Mouse (Mus musculus) forebrain, postnatal 0 days (tissue): ENCODE measurements around the gene Cyb561. TPM values are rescaled to one million over a fixed set of nuclear protein-coding genes. Genes with fewer than 3 reads are reported as not detected.

ENCODE experiments used
- ATAC-seq: fragments of 200-750 bp; cut with Nextera tagmentation; 2 replicates; pipeline ENCODE4 v1.8.0; 2017; ENCODE audit warnings: mild to moderate bottlenecking, moderate library complexity
- DNase-seq: peaks from one replicate; pipeline ENCODE4 v3.0.0-alpha.2; 2015
- H3K27ac ChIP-seq: fragments of 300-500 bp; sonication (generic); 2 replicates; pipeline ENCODE4 v1.5.1; 2014; ENCODE audit warnings: low read depth, mild to moderate bottlenecking, antibody characterized with exemption, low read length, moderate library complexity, mixed read lengths
- H3K27me3 ChIP-seq: fragments of 300-500 bp; sonication (generic); 2 replicates; pipeline ENCODE4 v1.6.1; 2014; ENCODE audit warnings: mild to moderate bottlenecking, low read length, mixed read lengths; ENCODE audit not compliant: insufficient read depth
- H3K36me3 ChIP-seq: fragments of 300-500 bp; sonication (generic); 2 replicates; pipeline ENCODE4 v1.6.1; 2014; ENCODE audit warnings: mild to moderate bottlenecking, moderate library complexity; ENCODE audit not compliant: insufficient read depth
- H3K4me1 ChIP-seq: fragments of 300-500 bp; sonication (generic); 2 replicates; pipeline ENCODE4 v1.6.1; 2014; ENCODE audit warnings: antibody characterized with exemption; ENCODE audit not compliant: insufficient read depth
- H3K4me2 ChIP-seq: fragments of 300-500 bp; sonication (generic); 2 replicates; pipeline ENCODE4 v1.6.1; 2014; ENCODE audit warnings: low read depth, mild to moderate bottlenecking, moderate library complexity
- H3K4me3 ChIP-seq: fragments of 300-500 bp; sonication (generic); 2 replicates; pipeline ENCODE4 v1.5.1; 2014; ENCODE audit warnings: low read depth, low read length, mixed read lengths
- H3K9ac ChIP-seq: fragments of 300-500 bp; sonication (generic); 2 replicates; pipeline ENCODE4 v1.6.1; 2014; ENCODE audit warnings: mild to moderate bottlenecking
- H3K9me3 ChIP-seq: fragments of 300-500 bp; sonication (generic); 2 replicates; pipeline ENCODE4 v1.6.1; 2016; ENCODE audit warnings: low read length
- CTCF ChIP-seq: sonication (generic); IDR thresholded peaks from 2 replicates; pipeline ENCODE4 v1.5.1; 2016; ENCODE audit warnings: antibody characterized with exemption, control low read depth, low read depth
- WGBS: fragments of 180-500 bp; shearing (Covaris S2); extraction: QIAGEN DNeasy Blood & Tissue Kit; methylation state at CpG from one replicate; pipeline ENCODE4 v1.1.7; 2014; 5-methylcytosine and 5-hydroxymethylcytosine counted together
- polyA plus RNA-seq: library from polyadenylated mRNA; unstranded; fragments of >200 nt; fragmentation: Nextera tagmentation; extraction: Ambion mirVana; gene quantifications from 2 replicates; pipeline ENCODE4 v1.2.1, GENCODE M21; 2015
- total RNA-seq: library from RNA; depleted of rRNA; stranded (reverse); fragments of >200 nt; gene quantifications from 2 replicates; pipeline ENCODE4 v1.2.3, GENCODE M21; 2014

The Cyb561 gene
- total and polyA plus RNA-seq, 2 experiments from 2014 or later = 55.8 to 62.7 TPM

DNA sequence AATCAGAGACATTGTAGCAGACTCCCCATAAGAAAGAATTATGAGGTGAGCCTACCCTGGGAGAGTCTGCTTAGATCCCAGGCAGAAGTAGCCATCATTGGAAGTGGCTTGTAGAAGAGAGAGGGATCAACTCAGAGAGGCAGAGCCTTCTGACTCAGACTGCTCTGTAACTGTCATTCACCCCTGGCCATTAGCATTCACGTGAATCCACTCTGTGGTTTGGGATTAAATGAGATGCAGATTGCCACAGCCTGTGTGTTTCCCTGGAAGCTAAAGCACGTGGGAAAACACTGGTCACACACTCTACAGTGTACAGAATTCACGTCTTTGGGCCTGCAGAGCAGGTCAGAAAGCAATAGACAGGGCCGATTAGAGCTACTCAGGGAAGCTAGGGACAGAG is 31.3 kb upstream of the Cyb561 start:
- WGBS = 56% methylated on average over 4 of the region's 4 CpGs
- no peak for ATAC-seq

DNA sequence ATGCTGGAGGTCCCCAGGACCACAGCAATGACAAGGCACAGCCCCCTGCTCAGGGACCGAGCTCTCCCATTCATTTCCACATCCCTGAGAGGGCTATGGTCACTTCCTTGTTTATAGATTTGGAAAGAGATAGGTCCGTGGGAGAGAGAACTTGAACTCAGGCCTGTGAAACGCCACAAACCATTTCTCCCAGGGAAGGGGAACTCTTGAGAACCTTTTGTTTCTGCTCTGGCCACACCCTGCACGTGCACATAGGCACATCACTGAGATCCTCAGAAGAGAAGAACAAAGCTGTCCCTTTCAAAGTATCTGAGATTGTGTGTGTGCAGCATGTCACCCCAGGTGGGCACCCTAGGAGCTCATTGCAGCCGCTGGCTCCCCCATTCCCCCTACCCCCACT is 25.5 kb upstream of the Cyb561 start:
- no peak overlapping the region for H3K4me3 ChIP-seq
- no peak for DNase-seq
- H3K4me2 ChIP-seq = no peak overlapping the region
- WGBS = 70% methylated on average over 5 of the region's 5 CpGs
- no peak overlapping the region for H3K9ac ChIP-seq
- no peak overlapping the region for H3K27ac ChIP-seq
- H3K36me3 ChIP-seq = no peaks in the 10 kb centered on the region
- no peaks in the 10 kb centered on the region for H3K27me3 ChIP-seq
- no peak for TF ChIP-seq CTCF
- no peak for ATAC-seq
- H3K4me1 ChIP-seq = no peaks in the 10 kb centered on the region
- H3K9me3 ChIP-seq = no peaks in the 10 kb centered on the region

More for the DNA sequence above, 31.3 kb upstream of the Cyb561 start:
- Histone ChIP-seq H3K27me3 (no peaks in the 10 kb centered on the region), H3K9ac (no peak overlapping the region), H3K4me3 (no peak overlapping the region), H3K9me3 (no peaks in the 10 kb centered on the region), H3K4me1 (no peaks in the 10 kb centered on the region), H3K36me3 (no peaks in the 10 kb centered on the region), H3K27ac (no peak overlapping the region), H3K4me2 (no peak overlapping the region)
- no peak for TF ChIP-seq CTCF
- no peak for DNase-seq

DNA sequence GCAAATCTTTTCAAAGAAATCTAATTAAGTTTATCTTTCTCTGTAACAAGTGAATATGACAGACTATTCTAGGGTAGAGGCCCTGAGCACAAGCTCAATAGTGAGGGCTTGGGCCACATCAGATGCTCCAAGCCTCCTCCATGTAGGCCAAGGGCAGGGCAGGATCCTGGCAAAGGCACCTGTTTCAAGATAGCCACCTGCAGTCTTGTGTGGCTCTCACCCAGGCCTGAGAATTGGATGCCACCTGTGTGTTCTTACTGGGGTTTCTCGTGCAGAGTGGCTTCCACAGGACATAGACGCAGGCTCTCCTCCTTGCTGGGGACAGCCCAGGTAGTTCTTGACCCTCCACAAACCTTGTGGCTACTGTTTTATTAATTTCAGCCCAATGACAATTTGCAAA is 25.1 kb upstream of the Cyb561 start:
- ATAC-seq = no peak
- WGBS = 88% methylated on average over 2 of the region's 2 CpGs

DNA sequence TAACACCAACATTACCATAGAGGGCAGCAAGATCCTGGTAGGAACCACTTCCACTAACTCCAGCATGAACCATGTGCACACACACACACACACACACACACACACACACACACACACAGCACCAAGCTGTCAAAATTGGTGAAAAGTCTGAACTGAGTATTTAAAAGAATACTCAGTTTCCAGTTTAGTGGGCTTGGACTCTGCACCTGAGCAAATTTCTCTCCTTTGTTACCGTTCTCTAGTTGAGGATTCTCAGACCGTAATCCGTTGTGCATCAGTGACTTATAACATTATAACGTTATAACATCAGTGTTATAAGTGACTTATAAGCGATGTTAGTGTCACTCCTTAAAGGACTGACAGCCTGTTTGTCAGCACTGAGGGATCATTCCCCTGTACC is 22.5 kb upstream of the Cyb561 start:
- Histone ChIP-seq H3K9me3 (no peaks in the 10 kb centered on the region), H3K4me3 (no peak overlapping the region), H3K27me3 (no peaks in the 10 kb centered on the region), H3K36me3 (no peaks in the 10 kb centered on the region), H3K4me1 (no peaks in the 10 kb centered on the region), H3K27ac (no peak overlapping the region), H3K4me2 (no peak overlapping the region), H3K9ac (no peak overlapping the region)
- ATAC-seq (no peak), DNase-seq (no peak)
- WGBS = 95% methylated on average over 5 of the region's 5 CpGs
- no peak for TF ChIP-seq CTCF

More for the DNA sequence above, 25.1 kb upstream of the Cyb561 start:
- no peak for DNase-seq
- no peak overlapping the region for H3K4me3 ChIP-seq
- no peaks in the 10 kb centered on the region for H3K27me3 ChIP-seq
- no peak overlapping the region for H3K9ac ChIP-seq
- H3K36me3 ChIP-seq = no peaks in the 10 kb centered on the region
- no peak for TF ChIP-seq CTCF
- no peak overlapping the region for H3K4me2 ChIP-seq
- no peaks in the 10 kb centered on the region for H3K9me3 ChIP-seq
- no peaks in the 10 kb centered on the region for H3K4me1 ChIP-seq
- H3K27ac ChIP-seq = no peak overlapping the region

DNA sequence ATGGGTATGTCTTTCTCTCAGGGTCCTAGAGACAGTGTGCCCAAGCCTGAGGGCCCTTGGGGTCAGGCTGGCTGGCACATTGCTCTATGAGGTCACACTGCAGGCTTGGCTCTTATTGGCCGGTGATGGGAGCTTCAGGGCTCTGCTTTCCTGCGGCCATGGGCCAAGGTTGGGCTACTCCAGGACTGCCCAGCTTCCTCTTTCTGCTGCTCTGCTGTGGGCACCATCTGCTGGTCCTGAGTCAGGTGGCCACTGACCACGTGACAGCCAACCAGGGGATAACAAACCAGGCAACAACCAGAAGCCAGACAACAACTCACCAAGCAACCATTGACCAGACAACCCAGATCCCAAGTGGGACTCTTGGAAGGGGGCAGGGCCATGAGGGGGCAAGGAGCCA is 21.9 kb upstream of the Cyb561 start:
- H3K27ac ChIP-seq = no peak overlapping the region
- H3K36me3 ChIP-seq = no peaks in the 10 kb centered on the region
- no peaks in the 10 kb centered on the region for H3K27me3 ChIP-seq
- no peak overlapping the region for H3K4me3 ChIP-seq
- TF ChIP-seq CTCF = no peak
- DNase-seq (no peak), ATAC-seq (no peak)
- H3K4me1 ChIP-seq = no peaks in the 10 kb centered on the region
- no peak overlapping the region for H3K9ac ChIP-seq
- WGBS = 67% methylated on average over 3 of the region's 3 CpGs
- H3K9me3 ChIP-seq = no peaks in the 10 kb centered on the region
- H3K4me2 ChIP-seq = no peak overlapping the region

DNA sequence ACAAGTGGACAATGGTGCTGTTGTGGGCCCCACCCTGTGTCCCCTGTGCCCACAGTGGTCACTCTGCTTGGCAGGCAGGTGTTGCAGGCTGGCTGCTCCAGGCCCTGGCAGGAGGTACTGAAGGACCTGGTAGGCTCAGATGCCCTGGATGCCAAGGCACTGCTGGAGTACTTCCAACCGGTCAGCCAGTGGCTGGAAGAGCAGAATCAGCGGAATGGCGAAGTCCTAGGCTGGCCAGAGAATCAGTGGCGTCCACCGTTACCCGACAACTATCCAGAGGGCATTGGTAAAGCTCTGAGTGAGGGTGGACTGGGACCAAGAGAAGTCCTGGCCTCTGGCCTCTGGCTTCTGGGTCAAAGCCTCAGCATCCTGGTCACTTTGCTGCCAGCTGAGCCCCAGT is 21.5 kb upstream of the Cyb561 start:
- no peaks in the 10 kb centered on the region for H3K27me3 ChIP-seq
- no peak overlapping the region for H3K27ac ChIP-seq
- TF ChIP-seq CTCF = no peak
- DNase-seq = no peak
- H3K9me3 ChIP-seq = no peaks in the 10 kb centered on the region
- no peak overlapping the region for H3K4me2 ChIP-seq
- no peaks in the 10 kb centered on the region for H3K36me3 ChIP-seq
- no peak overlapping the region for H3K9ac ChIP-seq
- no peak for ATAC-seq
- 82% methylated on average over 6 of the region's 6 CpGs for WGBS
- H3K4me1 ChIP-seq = no peaks in the 10 kb centered on the region
- no peak overlapping the region for H3K4me3 ChIP-seq

DNA sequence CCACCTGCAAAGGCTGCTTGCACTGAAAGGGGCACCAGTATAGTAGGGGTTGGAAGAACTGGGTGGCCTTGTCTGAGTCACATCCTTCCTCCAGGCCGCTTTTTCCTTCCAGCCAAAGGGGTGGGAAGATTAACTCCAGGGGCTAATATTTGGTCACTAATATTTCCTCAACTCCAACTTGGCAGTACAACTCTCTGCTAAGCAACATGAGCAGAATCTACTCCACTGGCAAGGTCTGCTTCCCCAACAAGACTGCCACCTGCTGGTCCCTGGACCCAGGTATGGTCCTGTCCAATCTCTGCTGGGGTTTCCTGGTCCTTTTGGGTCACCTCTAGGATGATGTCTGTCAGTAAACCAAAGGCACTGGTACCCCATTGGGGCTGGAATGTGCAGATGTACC is 16.4 kb upstream of the Cyb561 start:
- DNase-seq (no peak), ATAC-seq (no peak)
- H3K4me3 ChIP-seq = no peak overlapping the region
- TF ChIP-seq CTCF = peak; percentile 56
- 58% methylated on average over 1 of the region's 1 CpGs for WGBS
- H3K27ac ChIP-seq = no peak overlapping the region
- no peaks in the 10 kb centered on the region for H3K36me3 ChIP-seq
- H3K27me3 ChIP-seq = no peaks in the 10 kb centered on the region; the same call in 1 of the 2 replicates
- H3K9ac ChIP-seq = no peak overlapping the region
- H3K4me2 ChIP-seq = no peak overlapping the region
- peaks cover 5% of the 10 kb centered on the region; the same call in 1 of the 2 replicates for H3K4me1 ChIP-seq
- H3K9me3 ChIP-seq = no peaks in the 10 kb centered on the region

DNA sequence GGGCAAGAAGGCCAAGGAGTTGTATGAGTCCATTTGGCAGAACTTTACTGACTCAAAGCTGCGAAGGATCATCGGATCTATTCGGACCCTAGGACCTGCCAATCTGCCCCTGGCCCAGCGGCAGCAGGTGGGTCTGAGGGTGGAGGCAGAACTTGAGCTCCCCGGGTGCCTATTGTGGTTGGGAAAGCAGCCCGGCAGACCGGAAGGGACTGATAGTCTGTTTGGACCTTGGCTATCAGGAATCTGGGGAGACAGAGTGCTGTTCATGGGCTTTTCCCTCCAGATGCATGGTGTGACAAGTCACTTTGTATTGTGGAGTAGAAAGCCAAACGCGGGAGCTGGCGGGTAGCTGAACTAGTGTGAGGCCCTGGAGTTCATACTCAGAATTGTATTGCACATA is 15.8 kb upstream of the Cyb561 start:
- Histone ChIP-seq H3K9ac (no peak overlapping the region), H3K9me3 (no peaks in the 10 kb centered on the region), H3K4me1 (peaks cover 5% of the 10 kb centered on the region; the same call in 1 of the 2 replicates), H3K27ac (no peak overlapping the region), H3K27me3 (no peaks in the 10 kb centered on the region; the same call in 1 of the 2 replicates), H3K36me3 (no peaks in the 10 kb centered on the region), H3K4me3 (no peak overlapping the region), H3K4me2 (peak overlapping the region; percentile 95)
- ATAC-seq (no peak), DNase-seq (no peak)
- no peak for TF ChIP-seq CTCF
- WGBS = 43% methylated on average over 10 of the region's 10 CpGs
